Mouse (Mus musculus) ZHBTc4 (cell line): ENCODE data around the gene 5730480H06Rik.

ENCODE experiments used
- DNase-seq: peaks from one replicate; pipeline ENCODE4 v3.0.0-alpha.2; 2011; ENCODE audit warnings: low read depth, low spot score

5730480H06Rik gene

DNA sequence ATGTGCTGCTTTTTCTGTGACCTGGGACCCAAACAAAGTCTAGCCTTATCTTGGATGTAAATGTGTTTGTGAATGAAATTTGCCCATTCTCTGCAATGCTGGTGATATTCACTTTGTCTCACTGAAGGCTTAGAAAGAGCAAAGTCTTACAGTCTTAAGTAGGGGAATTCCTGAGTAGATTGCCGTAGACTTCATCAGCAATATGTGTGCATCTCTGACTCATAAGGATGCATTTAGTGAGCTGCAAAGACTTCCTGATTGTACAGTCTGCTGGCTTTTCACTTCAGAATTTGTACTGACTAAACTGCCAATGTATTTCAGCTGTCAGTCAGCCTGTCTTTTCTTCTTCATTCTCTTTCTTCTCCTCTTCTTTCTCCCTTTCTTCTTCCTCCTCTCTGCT is 94.2 kb downstream of the 5730480H06Rik start:
- no peak for DNase-seq

DNA sequence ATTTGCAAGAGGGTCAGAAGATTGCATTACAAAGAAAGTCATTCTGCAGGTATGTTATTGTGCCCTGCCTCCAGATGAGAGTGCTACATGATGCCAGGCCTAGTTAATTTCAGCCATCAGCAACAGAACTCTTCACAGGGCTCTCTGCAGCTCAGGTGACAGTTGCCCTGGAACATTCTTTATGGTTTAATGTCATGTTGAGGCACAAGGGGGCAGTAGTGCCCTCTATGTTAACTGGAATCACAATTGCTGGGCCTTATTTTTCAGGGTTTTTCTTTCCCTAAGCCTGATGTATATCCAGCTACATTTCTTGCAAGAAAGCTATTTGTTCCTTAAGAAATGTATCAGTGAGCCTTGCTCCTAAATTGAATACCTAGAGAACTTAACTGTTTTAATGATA is 102.7 kb downstream of the 5730480H06Rik start:
- peak; percentile 52 for DNase-seq

DNA sequence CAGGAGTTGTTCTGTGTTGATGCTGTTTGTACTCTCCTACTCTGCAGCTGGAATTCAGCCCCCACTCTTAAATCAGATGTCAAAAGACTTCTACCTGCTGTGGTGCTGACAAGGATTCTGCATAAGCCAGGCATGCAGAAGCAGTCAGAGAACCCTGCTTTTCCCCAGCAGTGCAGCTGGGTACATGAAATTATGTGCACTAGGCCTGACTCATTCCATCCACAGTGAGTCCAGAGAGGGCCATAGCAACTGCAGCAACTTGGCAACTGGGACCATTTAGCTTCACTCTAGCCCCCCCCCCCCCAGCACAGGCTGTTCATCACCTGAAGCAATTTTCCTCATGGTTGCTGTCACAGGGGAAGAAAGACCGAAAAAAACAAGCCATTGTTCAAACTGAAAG is 121.1 kb downstream of the 5730480H06Rik start:
- DNase-seq, result no peak

DNA sequence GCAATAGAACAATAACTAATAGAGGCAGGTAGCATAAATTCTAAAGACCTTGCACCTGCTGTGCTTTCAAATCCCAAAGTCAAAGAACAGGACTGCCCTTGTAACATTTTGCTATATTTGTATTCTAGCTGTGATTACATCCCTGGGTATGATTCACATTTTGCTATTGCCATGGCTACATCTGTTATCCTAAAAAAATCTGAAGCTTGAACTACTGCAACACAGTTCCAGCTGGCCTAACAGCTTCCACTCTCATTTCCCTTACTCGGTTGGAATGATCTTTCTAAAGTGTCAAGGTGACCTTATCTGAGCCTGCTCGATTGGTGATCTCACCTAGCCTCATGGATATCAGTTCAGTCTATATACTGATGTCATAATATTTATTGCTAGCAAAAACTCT is 132.5 kb downstream of the 5730480H06Rik start:
- no peak for DNase-seq
